Mouse (Mus musculus) lung, embryonic 14.5 days (tissue): Measurements from ENCODE around the gene Ano7. TPM values are rescaled to one million over a fixed set of nuclear protein-coding genes. Genes with fewer than 3 reads are reported as not detected.

Experiments used
- ATAC-seq: fragments of 200-750 bp; cut with Nextera tagmentation; 2 replicates; pipeline ENCODE4 v1.8.0; 2017; ENCODE audit warnings: mild to moderate bottlenecking, moderate TSS enrichment, moderate library complexity; ENCODE audit not compliant: insufficient read depth
- DNase-seq: peaks from one replicate; pipeline ENCODE4 v3.0.0-alpha.2; 2015
- H3K27ac ChIP-seq: fragments of 300-500 bp; sonication (generic); 2 replicates; pipeline ENCODE4 v1.5.1; 2014; ENCODE audit warnings: low read depth, mild to moderate bottlenecking, moderate library complexity
- H3K27me3 ChIP-seq: fragments of 300-500 bp; sonication (generic); 2 replicates; pipeline ENCODE4 v1.6.1; 2014; ENCODE audit warnings: low read length, control low read depth; ENCODE audit not compliant: insufficient read depth
- H3K36me3 ChIP-seq: fragments of 300-500 bp; sonication (generic); 2 replicates; pipeline ENCODE4 v1.6.1; 2014; ENCODE audit warnings: control low read depth; ENCODE audit not compliant: insufficient read depth
- H3K4me1 ChIP-seq: fragments of 300-500 bp; sonication (generic); 2 replicates; pipeline ENCODE4 v1.6.1; 2014; ENCODE audit warnings: antibody characterized with exemption, control low read depth; ENCODE audit not compliant: insufficient read depth
- H3K4me2 ChIP-seq: fragments of 300-500 bp; sonication (generic); 2 replicates; pipeline ENCODE4 v1.6.1; 2014; ENCODE audit warnings: mild to moderate bottlenecking
- H3K4me3 ChIP-seq: fragments of 300-500 bp; sonication (generic); 2 replicates; pipeline ENCODE4 v1.5.1; 2014; ENCODE audit warnings: low read depth, low read length
- H3K9ac ChIP-seq: fragments of 300-500 bp; sonication (generic); 2 replicates; pipeline ENCODE4 v1.6.1; 2014
- H3K9me3 ChIP-seq: fragments of 300-500 bp; sonication (generic); 2 replicates; pipeline ENCODE4 v1.6.1; 2016; ENCODE audit warnings: low read depth, low read length, control low read depth
- CTCF ChIP-seq: IDR thresholded peaks from 2 replicates; pipeline ENCODE4 v1.5.1; 2016; ENCODE audit warnings: antibody characterized with exemption, low read depth
- whole genome bisulfite sequencing: fragments of 180-500 bp; shearing (Covaris S2); extraction: QIAGEN DNeasy Blood & Tissue Kit; methylation state at CpG from one replicate; pipeline ENCODE4 v1.1.7; 2014; 5-methylcytosine and 5-hydroxymethylcytosine counted together
- polyA plus RNA-seq: library from polyadenylated mRNA; unstranded; fragments of >200 nt; fragmentation: Nextera tagmentation; extraction: Ambion mirVana; gene quantifications from 2 replicates; pipeline ENCODE4 v1.2.1, GENCODE M21; 2014

Ano7 gene
- polyA plus RNA-seq, 1 experiment from 2014 or later, result 0.08 TPM

DNA sequence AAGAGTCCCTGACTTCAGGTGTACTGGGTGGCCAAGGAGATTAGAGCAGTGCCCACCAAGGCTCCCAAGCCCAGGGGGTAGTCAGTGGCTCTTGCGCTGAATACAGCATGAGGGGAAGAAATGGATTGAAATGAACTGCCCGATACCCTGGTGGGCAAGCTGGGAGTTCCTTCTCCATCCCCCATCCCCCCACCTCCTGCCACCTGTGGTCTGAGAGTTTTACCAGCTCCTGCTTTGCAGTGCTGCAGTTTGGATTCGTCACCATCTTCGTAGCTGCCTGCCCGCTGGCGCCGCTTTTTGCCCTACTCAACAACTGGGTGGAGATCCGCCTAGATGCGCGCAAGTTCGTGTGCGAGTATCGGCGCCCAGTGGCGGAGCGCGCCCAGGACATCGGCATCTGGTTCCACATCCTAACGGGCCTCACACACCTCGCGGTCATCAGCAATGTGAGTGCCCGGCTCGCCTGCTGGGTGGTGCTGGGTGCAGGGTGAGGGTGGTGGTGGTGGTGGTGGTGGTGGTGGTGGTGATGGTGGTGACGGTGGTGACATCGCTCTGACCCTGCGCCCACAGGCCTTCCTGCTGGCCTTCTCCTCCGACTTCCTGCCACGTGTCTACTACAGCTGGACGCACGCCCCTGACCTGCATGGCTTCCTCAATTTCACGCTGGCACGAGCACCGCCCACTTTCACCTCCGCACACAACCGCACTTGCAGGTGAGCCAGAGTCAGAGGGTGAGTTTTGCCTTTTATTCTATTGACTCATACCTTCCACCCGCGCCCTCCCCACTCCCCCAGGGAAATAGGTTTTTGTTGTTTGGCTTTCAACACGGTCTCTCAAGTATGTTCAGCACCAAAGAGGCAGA is 27.7 kb downstream of the Ano7 start:
- peak; percentile 19 for DNase-seq
- Histone ChIP-seq H3K4me1 (no peaks in the 10 kb centered on the region), H3K9ac (peak overlapping the region; percentile 34), H3K36me3 (peaks cover 14% of the 10 kb centered on the region; the same call in 1 of the 2 replicates), H3K4me3 (peak overlapping the region; percentile 27), H3K27me3 (no peaks in the 10 kb centered on the region), H3K9me3 (no peaks in the 10 kb centered on the region), H3K27ac (no peak overlapping the region), H3K4me2 (peak overlapping the region; percentile 62)
- no peak for TF ChIP-seq CTCF
- WGBS, result 10% methylated on average over 38 of the region's 38 CpGs
- 0 out of 2 replicates have a peak, but pooled peaks have one; percentile 26 for ATAC-seq

DNA sequence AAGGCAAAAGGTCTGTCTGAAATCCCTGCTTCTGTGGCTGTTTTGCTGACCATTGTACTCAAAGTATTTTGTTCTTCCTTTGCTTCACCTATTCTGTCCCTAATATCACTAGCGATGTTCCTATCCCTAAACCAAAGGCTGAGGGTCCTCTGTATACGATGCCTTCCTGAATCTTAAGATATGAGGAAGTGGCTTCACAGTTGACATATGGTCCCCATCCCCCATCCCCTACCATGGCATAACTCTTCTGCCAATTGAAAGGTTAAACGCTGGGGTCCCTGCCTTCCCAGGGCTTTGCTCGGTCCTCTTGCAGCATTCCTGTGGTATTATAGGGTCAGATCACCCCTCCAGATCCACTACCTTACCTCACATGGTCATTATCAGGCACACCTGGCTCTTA is 29.7 kb downstream of the Ano7 start:
- H3K4me3 ChIP-seq, result no peak overlapping the region
- H3K9ac ChIP-seq, result no peak overlapping the region
- H3K27me3 ChIP-seq, result no peaks in the 10 kb centered on the region
- no peak overlapping the region for H3K27ac ChIP-seq
- ATAC-seq (no peak), DNase-seq (no peak)
- H3K4me2 ChIP-seq, result no peak overlapping the region
- TF ChIP-seq CTCF, result no peak
- H3K36me3 ChIP-seq, result peaks cover 34% of the 10 kb centered on the region
- WGBS, result 73% methylated on average over 4 of the region's 4 CpGs
- no peaks in the 10 kb centered on the region for H3K4me1 ChIP-seq
- no peaks in the 10 kb centered on the region for H3K9me3 ChIP-seq

DNA sequence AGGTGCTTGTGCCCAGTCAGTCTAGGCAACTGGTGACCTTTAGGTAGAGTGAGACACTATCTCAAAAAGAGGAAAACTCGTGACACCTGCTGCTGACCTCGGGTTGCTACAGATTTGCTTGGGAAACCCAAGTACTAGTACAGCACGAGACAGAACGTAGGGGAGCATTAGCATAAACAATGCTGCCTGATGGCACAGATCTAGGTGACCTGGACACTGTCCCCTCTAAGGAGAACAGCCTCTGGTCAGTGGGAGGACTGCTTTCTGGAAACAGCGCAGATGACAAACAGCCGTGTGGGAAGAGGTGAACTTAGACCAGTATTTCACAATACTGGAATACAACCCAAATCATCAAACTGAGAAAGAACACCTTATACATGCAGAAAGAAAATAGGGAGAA is 58.4 kb downstream of the Ano7 start:
- Histone ChIP-seq H3K36me3 (peaks cover 90% of the 10 kb centered on the region), H3K27ac (no peak overlapping the region), H3K27me3 (no peaks in the 10 kb centered on the region), H3K4me2 (no peak overlapping the region), H3K9ac (no peak overlapping the region), H3K4me3 (no peak overlapping the region), H3K4me1 (no peaks in the 10 kb centered on the region), H3K9me3 (no peaks in the 10 kb centered on the region)
- no peak for ATAC-seq
- WGBS, result 83% methylated on average over 6 of the region's 6 CpGs
- DNase-seq, result no peak
- no peak for TF ChIP-seq CTCF

DNA sequence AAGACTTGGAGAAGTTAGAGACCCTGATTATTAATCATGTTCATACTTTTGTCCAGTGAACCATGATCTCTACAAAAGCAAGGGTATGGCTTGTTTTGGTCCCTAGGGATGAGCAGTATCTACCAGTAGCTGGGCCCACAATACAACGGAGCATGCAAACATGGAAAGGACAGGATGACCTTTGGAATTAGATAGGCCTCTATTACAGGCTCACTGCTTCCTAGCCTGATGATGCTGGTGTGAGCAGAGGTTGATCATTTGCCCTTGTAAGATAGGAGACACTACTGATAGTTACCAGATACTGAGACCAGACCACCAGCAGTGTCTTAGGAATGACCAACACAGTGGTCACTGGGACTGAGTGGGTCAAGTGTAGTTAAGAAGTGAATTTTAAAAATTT is 65.6 kb downstream of the Ano7 start:
- H3K9me3 ChIP-seq, result no peaks in the 10 kb centered on the region
- TF ChIP-seq CTCF, result no peak

DNA sequence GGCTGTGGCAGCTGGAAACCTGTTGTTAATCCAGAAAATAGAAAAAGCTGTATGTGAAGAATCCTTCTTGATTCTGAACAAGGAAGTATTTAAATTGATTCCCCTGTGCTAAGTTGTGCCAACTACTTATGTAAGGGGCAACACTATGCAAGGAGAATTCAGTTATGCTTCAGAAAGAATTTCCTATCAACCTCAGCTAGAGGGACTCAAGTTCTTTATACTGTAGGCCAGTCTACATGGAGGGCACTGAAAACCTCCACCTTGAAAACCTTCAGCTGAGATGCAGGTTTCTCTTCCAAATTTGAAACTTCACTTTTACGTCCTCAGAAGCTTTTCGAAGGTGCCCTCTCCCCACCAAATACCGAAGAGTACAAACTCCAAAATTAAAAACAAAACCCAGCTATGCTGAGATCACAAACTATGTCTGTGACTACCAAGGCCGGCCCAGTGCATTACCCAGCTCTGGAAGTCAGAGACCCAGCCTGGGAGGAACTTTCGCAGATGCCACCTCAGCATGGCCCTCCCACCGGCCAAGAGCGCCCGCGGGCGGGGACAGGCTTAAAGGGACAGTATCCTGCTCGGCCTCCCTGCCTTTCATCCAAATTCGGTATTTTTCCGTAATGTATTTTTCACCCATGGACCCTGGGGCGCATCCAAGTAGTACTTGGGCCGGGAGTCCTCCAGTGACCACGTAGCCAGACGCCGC is 70.8 kb downstream of the Ano7 start:
- Histone ChIP-seq H3K36me3 (peaks cover 26% of the 10 kb centered on the region), H3K9ac (peak overlapping the region; percentile 90), H3K4me3 (peak overlapping the region; percentile 90), H3K27ac (peak overlapping the region; percentile 98), H3K9me3 (no peaks in the 10 kb centered on the region), H3K4me1 (peaks cover 6% of the 10 kb centered on the region; the same call in 1 of the 2 replicates), H3K4me2 (peak overlapping the region; percentile 72), H3K27me3 (no peaks in the 10 kb centered on the region)
- no peak for TF ChIP-seq CTCF
- DNase-seq, result peak; percentile 90
- 4% methylated on average over 18 of the region's 18 CpGs for WGBS
- ATAC-seq, result peak; percentile 86

More for the DNA sequence above, 65.6 kb downstream of the Ano7 start:
- Histone ChIP-seq H3K4me1 (peaks cover 6% of the 10 kb centered on the region; the same call in 1 of the 2 replicates), H3K27ac (no peak overlapping the region), H3K4me2 (no peak overlapping the region), H3K9ac (no peak overlapping the region), H3K27me3 (no peaks in the 10 kb centered on the region), H3K36me3 (peaks cover 70% of the 10 kb centered on the region), H3K4me3 (no peak overlapping the region)
- no peak for DNase-seq
- 92% methylated on average over 1 of the region's 1 CpGs for WGBS
- no peak for ATAC-seq

DNA sequence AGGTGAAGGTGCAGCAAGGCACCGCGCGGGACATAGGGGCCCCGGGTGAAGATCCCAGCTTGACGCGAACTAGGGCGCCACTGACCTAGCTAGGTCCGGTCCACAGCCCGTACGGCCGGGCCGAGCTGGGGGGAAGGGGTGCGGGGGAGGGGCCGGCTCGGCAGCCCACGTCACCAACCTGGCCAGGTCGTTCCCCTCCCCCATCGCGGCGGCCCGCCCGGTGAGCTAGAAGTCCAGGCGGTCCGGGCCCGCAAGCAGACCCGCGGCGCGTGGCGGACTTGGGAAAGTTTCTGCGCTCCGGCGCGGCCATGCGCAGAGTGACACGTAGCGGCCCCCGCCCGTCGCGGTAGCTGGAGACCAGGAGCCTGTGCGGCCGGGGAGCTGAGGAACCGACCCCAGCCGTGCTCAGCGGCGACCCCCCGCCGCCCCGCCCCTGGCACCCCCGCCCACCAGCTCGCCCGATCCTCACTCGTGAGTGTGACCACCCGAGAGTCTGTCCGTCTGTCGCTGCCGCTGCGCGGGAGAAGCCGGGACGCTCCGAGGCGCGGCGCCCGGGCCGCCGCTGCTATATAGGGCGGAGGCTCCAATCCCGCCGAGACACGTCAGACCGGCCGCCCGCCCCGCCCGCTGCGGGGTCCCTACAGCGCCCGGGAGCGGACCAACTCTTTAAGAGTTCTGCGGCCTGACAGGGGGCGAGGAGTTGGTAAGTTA is 71.5 kb downstream of the Ano7 start:
- peak; percentile 92 for DNase-seq
- peak; percentile 95 for ATAC-seq
- TF ChIP-seq CTCF, result no peak

More for the DNA sequence above, 71.5 kb downstream of the Ano7 start:
- Histone ChIP-seq H3K27ac (peak overlapping the region; percentile 98), H3K36me3 (peaks cover 20% of the 10 kb centered on the region), H3K4me3 (peak overlapping the region; percentile 90), H3K4me2 (peak overlapping the region; percentile 72), H3K9me3 (no peaks in the 10 kb centered on the region), H3K4me1 (peaks cover 6% of the 10 kb centered on the region; the same call in 1 of the 2 replicates), H3K27me3 (no peaks in the 10 kb centered on the region), H3K9ac (peak overlapping the region; percentile 90)
- WGBS, result under 1% methylated on average over 81 of the region's 84 CpGs
